Mouse (Mus musculus) cortical plate, adult 2 months (tissue): ENCODE measurements around the gene Ypel2.

Source experiments
- CTCF ChIP-seq: fragments of 200-500 bp; IDR thresholded peaks from 2 replicates; pipeline ENCODE4 v1.5.1; 2011; ENCODE audit warnings: mild to moderate bottlenecking, control low read depth, low read length; ENCODE audit not compliant: insufficient read depth; ENCODE audit errors: extremely low read depth
- POLR2A ChIP-seq: fragments of 200-500 bp; IDR thresholded peaks from 2 replicates; pipeline ENCODE4 v1.6.1; 2011; ENCODE audit warnings: mild to moderate bottlenecking, low read length, control low read depth; ENCODE audit not compliant: insufficient read depth; ENCODE audit errors: extremely low read depth

GRCm38 (mm10) chr11:86980526-86980925 lies 13.0 kb downstream of the Ypel2 start:
- TF ChIP-seq CTCF: no peak
- no peak for TF ChIP-seq POLR2A
